Mouse (Mus musculus): ENCODE data around the gene Kirrel3. TPM values are rescaled to one million over a fixed set of nuclear protein-coding genes. Genes with fewer than 3 reads are reported as not detected.

Gene Kirrel3
- total RNA-seq, 2 experiments from 2014 or later: 0.43 to 0.73 TPM

DNA sequence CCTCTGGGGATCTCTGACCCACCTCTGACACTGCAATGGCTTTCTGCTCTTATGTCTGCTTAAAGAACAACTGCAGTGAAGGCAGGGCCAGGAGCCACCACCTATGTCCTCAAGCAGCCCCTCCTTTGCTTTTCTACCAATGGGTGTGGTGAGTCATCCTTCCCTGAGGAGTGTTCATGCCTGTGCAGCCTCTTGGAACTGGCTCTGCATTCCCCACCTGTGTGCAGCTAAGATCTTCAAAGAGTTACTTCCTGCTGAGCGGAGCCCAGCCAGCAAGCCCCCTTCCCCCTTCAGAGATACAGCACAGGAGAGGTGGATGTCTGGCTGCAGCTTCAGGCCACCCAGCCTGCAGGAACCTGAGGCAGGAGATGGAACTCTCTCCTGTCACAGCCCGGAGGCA, 265.2 kb downstream of the Kirrel3 start:
- DNase-seq (ENCODE audit: low spot score): no peak

DNA sequence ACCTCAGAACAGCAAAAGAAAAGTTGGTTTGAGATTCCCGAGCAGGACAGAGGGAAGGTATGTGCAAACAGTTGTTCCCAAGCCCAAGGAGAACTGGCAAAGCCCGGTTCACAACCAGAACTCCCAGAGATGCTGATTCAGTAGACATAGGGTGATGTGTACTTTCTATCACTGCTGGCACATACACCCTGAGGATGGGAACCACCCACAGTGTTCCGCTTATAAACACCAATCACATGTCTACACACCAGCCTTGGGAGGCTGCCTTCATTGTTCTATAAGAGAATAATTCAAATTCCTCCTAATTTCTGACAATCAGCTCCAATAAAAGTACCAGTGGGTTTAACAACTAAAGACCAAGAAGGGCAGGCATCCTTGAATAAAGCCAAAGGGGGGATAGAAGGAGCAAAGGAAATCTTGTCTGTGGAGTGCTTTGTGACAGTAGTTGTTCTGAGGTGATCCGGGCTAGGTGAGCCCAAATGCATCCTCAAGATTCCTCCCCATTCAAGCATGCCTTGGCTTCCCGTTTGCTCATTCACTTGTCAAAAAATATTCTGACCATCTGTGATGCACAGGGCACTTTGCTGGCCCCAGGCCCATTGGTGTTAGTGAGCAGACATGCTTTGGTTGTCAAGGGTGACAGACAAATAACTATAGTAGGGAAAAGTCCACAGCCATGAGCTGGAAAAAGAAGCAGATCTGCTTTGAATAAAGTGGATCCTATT, 266.5 kb downstream of the Kirrel3 start:
- no peak for DNase-seq (ENCODE audit: low spot score)

DNA sequence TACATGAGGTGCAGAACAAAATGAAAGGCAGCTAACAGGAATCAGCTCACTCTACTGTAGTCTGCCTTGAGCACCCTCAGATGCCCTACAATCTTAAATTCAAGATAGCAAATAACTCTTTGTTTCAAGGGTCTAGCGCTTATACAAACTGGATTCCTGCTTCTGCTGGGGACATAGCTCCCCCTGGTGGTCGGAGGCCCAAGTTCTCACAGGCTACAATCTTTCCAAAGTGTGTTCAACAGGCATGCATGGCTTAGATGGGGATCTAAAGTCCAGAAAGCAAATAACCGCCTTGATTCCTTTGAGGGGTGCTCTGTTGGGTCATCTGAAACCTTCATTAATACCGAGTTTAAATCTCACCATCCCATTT, 267.1 kb downstream of the Kirrel3 start:
- DNase-seq (ENCODE audit: low spot score): peak; percentile 24

DNA sequence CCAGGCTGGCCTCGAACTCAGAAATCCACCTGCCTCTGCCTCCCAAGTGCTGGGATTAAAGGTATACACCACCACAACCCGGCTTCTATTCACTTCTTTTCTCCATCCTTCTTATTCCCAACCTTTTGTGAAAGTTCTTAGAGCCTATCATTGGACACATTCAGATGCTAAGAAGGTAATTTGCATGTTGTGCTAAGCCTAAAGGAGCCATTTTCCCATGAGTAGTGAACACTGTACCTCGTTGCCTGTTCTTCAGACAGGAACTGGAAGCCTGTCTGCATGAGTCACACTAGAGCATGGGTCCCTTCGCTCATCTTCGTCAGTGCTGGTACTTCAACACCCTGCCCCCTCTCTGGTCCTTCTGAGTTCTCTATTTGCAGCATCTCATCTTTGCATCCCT, 268.2 kb downstream of the Kirrel3 start:
- DNase-seq (ENCODE audit: low spot score): no peak

DNA sequence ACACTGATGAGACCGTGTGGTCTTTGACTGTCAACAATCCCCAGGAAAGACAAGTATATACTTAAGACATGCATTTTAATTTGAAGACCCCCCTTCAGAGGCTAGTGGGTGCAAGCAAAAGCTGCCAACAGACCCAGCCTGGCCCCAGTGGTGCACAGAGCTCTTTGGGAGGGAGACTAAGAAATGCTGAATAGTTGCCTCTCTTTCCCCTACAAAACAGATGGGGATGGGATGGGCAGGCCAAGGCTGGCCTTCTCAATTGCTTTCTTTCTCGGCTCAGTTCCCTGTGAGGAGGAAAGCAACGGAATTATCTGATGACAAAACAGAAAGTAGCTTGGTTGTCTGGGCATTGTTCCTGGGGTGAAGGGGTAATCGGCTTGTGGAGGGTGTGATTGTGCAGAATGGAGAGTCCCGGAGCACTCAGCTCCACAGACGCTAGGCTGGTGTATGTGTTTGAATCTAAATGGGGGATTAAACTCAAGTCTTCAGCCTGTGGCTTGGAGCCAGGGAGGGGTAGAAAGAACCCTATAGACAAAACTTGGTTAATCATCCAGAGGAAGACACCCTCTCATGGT, 268.9 kb downstream of the Kirrel3 start:
- DNase-seq (ENCODE audit: low spot score): no peak

DNA sequence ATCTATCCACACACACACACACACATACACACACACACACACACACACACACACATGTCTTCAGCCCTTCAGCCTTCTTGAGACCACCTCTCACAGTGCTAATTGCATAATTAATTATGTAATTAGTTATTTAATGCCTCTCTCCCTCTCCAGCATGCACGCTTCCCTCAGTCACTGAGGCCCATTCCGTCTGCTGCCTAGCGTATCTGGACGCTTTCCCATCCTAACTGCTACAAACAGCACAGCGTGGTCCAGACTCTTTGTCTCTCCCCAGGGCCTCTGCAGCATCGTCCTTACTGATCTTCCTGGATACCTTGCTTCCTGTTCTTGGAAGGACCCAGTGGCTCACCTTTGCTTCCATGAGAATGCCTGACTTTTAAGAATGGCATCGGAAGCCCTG, 270.4 kb downstream of the Kirrel3 start:
- DNase-seq (ENCODE audit: low spot score): no peak

DNA sequence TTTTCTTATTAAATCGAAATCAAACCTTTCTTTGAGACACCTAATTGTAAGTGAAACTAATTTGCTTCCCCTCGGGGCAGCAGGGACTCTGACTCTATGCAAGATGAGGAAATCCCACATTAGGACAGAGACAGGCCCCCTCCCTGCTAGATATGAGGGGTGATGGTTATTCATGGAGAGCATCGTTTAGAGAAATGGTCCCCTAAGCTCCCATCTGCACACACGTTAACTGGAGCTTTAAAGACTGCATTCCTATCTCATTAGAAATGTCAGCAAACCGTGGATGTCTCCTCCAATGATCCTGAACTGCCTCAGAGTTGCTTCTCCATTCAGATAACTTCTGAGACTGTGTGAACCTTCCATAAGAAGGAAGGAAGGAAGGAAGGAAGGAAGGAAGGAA, 273.2 kb downstream of the Kirrel3 start:
- no peak for DNase-seq (ENCODE audit: low spot score)

DNA sequence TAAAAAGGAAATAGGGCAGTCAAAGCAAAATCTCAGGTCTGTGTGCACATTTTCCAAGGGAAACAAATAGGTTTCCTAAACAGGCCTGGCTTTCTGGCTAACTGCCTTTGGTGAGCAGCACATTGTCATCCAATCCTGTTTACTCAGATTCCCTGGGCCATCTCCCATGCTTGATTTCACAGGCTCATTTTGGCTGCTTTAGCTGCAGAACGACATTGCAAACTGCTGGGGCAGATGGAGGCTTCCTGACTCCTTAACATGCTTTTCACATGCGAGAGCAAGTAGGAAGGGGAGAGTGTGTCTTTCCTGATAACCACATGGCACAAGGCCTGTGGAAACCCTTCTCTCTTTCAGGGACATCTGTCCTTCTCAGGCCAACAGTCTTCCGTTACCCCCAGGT, 274.8 kb downstream of the Kirrel3 start:
- DNase-seq (ENCODE audit: low spot score): no peak

DNA sequence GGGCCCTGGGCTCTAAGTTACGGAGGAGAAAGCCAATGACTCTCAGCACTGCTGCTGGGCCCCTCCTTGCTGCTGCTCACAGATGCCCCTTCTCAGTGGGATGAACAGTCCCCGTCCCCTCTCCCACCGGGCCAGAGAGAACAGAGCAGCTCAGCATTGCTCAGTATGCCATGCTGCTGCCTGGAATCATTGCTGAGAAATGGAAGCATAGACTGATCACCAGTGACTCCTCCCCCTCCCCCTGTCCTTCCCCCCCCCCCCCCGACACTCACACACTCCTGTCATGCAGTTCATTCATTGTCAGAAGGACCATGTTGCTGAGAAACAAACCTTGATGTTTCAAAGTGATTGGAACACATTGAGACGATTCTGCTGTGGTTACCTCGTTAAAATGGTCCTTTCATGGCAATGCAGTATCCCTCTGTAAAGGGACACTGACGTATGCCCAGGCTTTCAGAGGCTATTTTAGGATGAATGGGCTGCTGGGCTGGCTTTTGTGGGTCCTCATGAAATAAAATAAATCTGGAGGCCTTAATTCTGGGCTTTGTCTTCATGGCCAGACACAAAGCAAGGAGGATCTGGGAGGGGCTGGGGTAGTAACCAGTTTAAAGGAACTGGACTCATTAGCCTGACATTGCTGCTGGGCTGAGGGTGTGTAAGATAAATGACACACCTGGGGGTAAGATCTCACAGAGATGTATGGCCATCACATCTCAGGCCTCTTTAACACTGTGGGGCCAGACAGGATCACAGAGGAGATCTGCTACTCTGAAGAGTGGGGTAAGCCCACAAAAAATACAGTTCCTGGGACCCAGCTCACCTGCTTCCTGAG, 281.3 kb downstream of the Kirrel3 start:
- no peak for DNase-seq (ENCODE audit: low spot score)

DNA sequence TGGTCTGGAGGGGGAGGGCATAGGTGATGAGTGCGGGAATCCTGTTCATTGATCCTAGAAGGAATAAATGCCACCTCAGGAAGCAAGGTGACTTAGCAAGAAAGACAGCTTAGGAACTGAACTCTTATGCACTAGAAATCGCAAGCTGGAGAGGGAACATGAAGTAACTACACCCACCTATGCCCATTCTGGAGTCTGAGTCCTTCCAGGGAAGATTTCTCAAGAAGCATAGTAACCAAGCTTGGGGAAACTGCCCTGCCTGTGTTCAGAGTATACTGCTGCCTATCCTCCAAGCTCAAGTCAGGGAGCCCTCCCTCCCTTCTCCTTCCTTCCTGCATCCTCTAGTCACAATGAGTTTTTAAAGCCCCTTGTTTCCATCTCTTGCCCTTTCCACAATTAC, 283.3 kb downstream of the Kirrel3 start:
- no peak for DNase-seq (ENCODE audit: low spot score)

DNA sequence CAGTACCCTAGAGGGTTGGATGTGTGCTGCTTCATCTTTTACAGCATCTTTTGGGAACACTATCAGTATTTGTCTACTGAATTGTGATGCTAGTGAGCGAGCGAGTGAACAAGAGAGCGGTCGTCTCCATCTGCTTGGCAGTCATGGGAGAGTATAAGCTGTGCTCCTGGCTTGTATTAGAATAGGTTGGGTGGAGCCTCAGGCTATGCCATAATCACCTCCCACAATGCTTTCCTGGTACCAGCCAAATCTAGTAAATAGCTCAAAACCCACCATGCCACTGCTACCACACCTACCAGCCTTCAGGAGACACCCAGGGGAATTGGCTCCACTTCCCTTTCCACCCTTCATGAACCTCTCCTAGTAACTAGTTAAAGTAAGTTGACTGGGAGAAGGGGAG, 285.3 kb downstream of the Kirrel3 start:
- DNase-seq (ENCODE audit: low spot score): no peak

DNA sequence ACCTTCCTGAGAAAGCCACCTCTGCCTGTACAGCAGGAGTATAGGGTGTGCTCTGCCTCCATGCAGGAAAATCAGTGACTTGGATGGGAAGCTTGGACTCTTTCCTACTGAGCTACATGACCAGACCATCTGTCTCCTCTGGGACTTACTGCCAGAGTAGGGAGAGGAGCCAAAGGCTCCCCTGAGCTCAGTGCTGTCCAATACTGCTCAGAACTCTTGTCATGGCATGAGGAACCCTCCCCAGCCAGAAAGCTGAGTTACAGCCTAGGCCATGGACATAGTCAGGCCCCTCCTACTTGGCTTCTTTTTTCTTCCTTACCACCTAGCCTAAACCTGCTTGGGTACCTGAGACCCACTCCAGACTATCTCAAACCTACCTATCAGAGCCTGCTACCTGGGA, 285.7 kb downstream of the Kirrel3 start:
- no peak for DNase-seq (ENCODE audit: low spot score)

DNA sequence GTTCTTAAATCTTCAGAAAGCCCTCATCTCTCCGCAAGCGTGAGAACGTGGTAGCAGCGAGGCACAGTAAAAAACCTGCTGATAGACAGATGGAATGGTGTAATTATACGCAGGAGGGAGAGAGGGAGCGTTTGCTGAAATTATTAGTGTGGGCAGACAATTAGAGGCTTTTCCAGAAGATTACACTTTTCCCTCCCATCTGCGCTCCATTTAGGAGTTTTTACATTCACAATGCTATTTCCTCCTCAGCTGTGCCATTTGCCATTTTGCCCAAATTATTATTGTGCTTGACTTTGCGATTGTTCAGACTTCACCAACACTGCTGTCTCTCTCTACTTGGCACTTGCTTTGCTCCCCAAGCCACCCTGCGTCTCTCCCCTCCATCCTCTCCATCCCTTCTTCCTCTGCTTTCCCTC, 286.3 kb downstream of the Kirrel3 start:
- DNase-seq (ENCODE audit: low spot score): no peak

DNA sequence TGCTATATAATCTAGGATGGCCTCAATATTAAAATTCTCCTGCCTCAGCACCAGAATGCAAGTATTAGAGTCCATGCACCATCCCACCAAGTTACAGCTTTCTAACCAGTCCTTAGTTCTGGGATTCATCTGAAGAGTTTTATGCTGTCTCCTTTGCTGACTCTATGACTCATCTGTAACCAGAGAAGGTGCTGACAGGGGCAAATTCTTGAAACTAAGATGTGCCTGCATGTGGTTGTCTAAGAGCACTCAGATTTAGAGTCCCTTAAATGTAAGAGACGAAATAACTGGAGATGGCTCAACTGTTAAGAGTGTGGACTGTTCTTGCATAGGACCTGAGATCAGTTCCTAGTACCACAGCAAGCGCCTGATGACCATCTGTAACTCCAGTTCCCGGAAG, 295.7 kb downstream of the Kirrel3 start:
- no peak for DNase-seq (ENCODE audit: low spot score)

DNA sequence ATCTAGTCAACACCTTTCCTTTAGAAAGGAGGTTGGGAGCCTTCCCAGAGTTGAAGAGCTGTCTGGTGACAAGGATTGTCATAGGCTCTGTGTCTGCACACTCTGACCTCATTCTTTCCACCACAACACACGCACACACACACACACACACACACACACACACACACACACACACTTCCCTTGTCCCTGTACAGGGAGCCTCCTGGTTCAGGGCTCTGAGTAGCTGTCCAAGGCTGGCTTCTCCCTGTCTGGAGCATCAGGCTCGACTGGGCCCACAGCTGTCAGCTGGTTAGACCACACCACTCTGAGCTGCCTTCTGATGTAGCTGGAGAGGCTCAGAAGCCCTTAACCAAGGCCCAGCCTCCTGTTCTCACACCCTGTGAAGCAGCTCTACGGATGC, 302.2 kb downstream of the Kirrel3 start:
- no peak for DNase-seq (ENCODE audit: low spot score)

DNA sequence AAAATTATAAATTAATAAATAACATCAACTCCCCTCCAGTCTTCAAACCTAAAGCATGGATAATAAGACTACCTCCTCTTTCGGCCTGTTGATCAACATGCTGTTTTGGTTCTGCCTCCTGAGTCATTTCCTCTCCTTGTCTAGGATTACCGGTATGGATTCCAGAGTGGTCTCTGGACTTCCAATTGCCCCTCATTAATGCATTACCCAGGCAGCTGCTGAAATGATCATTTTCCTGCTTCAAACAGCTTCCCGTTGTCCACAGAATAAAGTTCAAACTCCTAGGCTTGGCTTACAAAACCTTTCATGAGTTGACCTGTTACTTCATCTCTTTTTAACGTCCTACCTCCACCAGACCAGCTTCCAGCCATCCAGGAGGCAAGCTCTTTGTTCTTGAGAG, 309.5 kb downstream of the Kirrel3 start:
- peak; percentile 8 for DNase-seq (ENCODE audit: low spot score)

DNA sequence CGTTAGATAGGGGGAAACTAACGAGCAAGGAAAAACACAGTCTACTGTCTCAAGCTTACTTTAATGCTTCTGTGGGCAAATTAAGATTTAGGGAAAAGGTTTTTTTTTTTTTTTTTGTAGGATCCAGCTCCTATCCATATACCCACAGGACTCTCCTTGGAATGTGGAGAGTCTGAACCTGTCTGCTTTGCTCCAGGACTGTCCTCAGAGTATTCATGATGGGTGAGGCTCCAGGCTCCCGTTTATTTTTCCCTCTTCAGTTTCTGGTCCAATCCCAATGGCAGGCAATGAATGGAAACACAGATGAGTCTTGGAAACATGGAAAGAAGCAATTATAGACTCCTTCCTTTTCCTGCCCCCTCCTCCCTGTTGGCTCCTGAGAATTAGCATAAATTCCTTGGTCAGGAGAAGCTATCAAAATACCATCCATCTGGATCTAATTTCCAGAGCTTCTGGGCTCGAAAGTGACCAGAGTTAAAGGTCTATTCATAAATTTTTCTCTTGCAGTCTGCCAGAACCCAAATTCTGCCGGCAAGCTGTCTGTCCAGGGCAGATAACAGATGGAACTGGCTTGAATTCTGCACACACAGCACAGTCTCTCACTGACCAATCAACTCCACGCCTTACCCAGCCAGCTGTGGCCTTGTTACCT, 312.1 kb downstream of the Kirrel3 start:
- peak; percentile 7 for DNase-seq (ENCODE audit: low spot score)

DNA sequence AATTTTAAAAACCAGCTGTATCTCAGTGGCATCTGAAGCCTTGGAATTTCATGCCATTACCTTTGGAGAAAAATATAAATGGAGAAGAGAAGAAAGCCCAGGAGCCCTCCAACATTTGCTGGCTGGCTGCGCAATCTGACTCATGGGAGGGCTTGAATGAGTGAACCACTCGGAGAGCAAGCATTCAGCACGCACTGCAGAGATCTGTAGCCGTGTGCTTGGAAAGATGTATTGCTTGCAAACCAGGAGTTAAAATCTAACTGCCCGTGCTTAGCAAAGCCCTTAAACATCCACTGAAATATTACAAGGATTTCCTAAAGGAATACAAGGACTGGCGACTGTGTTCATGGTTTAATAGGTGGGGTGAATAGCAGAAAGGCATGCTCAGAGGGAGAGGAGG, 316.0 kb downstream of the Kirrel3 start:
- no peak for DNase-seq (ENCODE audit: low spot score)

DNA sequence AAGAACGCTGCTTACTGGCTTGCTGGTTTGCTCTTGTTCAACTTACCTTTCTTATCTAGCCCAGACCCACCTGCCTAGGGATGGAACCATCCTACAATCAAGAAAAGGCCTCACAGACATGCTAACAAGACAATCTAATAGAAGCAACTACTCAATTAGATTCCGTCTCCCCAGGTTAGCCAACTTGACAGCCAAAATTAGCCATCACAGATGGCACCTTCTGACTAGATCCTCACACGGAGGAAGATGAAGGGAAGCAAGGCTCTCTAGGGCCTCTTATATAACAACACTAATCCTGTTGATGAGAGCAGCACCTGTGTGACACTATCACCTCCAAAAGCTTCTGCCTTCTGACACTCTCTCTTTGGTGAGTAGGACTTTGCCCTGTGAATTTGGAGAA, 321.2 kb downstream of the Kirrel3 start:
- DNase-seq (ENCODE audit: low spot score): no peak

DNA sequence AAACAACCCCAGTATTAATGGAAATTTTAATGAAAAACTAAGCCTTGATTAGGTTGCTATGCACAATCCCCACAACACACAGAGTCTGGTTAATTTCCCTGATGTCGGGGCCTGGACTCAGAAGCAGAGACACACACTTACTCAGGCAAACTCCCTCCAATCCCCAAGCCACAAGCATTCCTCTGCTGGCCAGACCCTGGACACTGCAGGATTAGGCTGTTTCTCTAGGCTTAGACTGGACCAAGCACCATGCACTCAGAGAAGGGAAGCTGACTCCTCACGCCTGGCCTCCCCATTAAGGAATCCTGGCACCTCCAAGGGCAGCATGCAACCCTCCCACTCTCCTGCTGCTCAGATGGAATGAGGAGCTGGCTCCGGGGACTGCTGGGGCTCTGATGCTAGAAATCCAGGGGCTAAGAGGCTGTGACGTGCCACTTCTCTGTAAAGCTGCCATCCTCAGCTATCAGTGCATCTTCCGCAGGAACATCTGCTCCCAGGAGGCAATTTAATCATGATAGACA, 324.4 kb downstream of the Kirrel3 start:
- DNase-seq (ENCODE audit: low spot score): no peak

DNA sequence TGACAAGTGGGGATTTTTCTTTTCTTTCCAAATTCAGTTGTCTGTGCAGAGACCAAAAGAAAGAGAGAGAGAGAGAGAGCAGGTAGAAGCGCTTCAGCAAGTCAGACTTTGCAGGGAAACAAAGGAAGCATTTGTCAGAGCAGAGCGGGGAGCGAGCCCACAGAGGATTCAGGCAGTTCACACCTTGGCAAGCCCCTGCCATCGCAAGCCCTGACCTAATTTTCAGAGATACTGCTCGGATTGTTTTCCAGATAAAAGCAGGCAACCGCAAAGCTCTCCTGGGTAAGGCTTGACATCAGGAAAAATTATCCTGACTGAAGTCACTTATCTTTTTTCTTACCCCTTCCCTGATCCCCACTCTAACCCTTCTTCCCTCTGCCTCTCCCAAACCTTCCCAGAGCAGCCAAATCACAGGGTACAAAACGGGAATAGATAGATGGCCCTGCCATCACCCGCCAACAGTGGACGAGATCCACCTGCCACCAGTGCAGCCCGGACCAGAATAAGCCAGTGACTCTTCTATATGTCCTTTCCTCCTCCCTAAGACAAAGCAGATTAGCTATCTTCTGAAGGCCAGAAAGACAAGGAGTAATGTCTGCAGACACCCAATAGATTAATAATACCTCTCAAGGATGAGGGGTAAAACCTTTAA, 332.8 kb downstream of the Kirrel3 start:
- no peak for DNase-seq (ENCODE audit: low spot score)

All from gastrocnemius, adult 18-20 months (tissue).